Mouse (Mus musculus) erythroblast, adult 5-6 weeks (primary cell): Measurements from ENCODE around the gene H2afv. TPM values are rescaled to one million over a fixed set of nuclear protein-coding genes. Genes with fewer than 3 reads are reported as not detected.

Experiments used
- ATAC-seq: replicated peaks from 2 replicates; pipeline ENCODE4 v1.8.0; 2016; ENCODE audit warnings: moderate number of reproducible peaks, mild to moderate bottlenecking, moderate TSS enrichment, inconsistent platforms; ENCODE audit not compliant: poor library complexity, low FRiP score, severe bottlenecking
- total RNA-seq, 2 experiments: library from RNA; stranded (forward) in 1 of 2; stranded (reverse) in 1 of 2; fragments of 150-400 nt in 1 of 2; fragments of 200-764, 138-1000 nt in 1 of 2; gene quantifications; 2 replicates each; pipeline versions ENCODE4 v1.2.3 to v1.2.4; 2015 to 2017; ENCODE audit warnings: low replicate concordance in 2 of 2

The H2afv gene
- total RNA-seq, 2 experiments from 2014 or later, result 32.3 to 54.0 TPM

DNA sequence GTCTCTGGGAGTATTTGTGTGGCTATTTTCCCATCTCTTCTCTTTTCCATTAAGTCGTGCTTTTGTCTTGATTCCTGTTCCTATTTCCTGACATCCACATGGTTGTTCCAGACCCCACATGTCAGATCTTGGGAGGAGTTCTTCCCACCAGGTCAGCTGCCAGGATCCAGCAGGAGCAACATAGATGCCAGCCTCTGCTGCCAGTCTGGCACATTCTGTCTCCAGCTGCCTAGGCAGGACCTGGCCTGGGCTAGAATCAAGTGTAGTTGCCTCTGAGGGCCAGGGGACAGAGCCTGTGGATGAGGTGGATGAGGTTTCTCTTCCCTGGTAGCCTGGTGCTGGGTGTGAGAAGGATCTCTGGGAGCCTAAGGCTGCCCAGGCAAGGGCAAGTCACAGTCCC lies 50.4 kb downstream of the H2afv start:
- ATAC-seq, result no peak

DNA sequence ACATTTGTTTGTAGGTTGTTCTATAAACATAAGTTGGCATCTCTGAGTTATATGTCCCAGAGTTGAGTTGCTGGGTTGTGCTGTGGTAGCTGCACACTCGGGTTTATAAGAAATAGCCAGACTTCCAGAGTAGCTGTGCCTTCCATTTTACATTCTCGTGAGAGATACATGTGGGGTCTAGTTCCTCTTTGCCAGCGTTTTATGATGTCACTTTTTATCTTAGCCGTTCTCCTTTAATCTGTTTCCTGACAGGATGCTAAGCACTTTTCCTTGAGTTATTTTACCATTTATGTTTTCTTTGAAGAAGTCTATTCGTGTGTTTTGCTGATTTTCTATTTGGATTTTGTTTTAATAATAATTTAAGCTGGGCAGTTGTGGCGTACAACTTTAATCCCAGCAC lies 51.4 kb downstream of the H2afv start:
- no peak for ATAC-seq

DNA sequence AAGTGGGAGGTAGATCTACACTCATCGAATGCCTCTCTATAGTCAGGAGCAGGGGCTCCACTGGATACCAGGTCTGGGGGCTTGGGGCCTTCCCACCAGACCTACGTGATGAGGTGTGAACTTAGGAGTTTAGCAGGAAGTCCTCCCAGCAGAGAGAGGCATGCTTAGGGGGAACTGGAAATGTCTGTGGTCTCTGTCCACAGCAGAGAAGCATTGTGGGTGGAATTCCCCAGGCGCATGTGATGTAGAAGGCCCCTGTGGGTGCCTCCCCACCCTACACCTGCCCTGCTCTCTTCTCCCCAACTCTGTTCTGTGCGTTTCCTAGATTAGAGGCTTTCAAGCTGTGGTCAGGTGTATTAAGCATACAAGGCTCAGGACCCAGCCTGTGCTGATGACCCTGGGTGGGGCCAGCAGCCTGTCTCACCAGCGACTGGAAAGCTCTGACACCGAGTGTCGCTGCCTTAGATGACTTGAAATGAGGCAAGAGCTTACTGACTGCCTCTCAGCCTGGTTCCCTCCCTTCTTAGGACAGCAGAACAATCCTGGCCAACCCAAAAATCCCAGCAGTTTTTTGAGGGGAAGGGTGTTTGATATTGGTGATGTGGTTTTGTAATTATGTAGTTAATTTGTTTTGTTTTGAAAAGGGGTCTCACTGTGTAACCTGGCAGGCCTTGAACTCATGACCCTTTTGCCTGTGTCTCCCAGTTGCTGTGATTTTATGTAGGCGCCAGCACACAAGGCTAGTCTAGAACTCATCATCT lies 52.5 kb downstream of the H2afv start:
- no peak for ATAC-seq

GRCm38 (mm10) chr11:6390376-6391053 lies 53.7 kb downstream of the H2afv start:
- ATAC-seq, result no peak

- ATAC-seq, result 0 out of 2 replicates have a peak, but pooled peaks have one; percentile 28
These were observed 54.7 kb downstream of the H2afv start for GRCm38 (mm10) chr11:6389483-6389921.

DNA sequence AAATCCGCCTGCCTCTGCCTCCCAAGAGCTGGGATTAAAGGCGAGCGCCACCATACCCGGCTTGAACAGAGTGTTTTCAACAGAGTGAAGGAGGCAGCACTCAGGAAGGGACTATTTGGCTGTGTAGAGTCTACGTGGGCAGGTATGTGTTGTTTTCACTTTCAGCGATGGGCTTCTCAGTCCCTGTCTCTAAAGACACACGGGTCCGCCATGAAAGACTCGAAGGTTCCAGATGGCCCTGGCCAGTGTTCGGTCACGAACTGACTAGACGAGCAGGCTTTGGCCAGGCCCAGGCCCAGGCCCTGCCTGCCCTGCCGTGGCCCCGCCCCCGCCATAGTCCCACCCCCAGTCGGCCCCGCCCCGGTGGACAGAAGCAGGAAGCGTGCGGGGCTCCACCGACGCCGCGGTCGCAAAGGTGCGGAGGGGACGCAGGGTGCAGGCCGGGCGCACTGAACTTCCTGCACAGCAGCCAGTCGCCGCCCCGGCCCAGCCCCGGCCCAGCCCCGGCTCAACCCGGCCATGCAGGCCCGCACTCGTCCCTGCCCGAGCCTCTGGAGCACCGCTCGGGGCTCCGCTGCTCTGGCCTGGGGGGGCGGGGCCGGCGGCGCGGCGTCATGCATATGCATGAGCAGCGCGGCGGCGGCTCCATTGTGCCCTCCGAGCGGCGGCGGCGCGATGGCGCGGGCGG lies 55.4 kb downstream of the H2afv start, which contains the start of gene Zmiz2:
TSS of gene Zmiz2 (plus strand) at position 349 of the 688 bp plus-strand sequence.
- peak; percentile 93 for ATAC-seq

DNA sequence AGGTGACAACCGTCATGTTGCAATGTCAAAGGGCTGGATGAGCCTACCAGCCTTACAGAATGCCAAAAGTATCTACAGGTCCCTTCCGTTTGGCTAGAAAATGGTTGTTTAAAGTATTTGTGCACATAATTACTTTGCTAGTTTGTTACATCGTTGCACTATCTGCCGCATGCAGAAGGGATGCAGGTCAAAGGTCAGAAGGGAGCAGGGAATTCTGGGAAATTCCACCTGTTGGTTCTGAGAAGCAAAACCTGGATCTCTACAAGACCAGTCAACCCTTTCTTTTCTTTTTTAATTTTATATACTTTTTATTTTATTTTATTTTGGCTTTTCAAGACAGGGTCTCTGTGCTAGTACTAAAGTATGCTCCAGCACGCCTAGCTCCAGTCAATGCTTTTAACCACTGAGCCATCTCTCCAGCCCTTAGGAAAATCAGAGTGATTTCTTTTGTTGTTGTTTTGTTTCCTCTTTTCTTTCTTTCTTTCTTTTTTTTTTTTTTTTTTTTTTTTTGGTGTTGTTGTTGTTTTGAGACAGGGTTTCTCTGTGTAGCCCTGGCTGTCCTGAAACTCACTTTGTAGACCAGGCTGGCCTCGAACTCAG lies 56.0 kb downstream of the H2afv start:
- no peak for ATAC-seq

DNA sequence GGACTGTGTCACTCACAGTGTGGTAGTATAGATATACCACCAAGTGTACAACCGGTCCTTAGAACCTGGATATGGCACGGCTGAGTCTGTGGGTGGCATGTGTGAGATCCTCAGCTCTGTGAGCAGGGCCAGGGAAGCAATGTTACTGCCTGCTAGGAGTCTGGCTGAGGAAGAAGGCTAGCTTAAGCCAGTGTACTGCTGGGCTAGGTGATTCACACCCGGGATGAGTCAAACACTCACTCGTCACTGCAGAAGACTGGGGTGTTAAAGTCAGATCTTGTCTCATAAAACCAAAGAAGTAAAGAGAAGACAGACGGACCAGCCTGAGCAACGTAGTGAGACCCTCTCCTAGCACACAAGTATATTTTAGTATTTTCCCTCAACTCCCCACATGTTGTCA lies 63.3 kb downstream of the H2afv start:
- no peak for ATAC-seq

Other genes with a start within 250 kb of the H2afv start
- not detected in 2 replicates for gene A730071L15Rik, start 244.4 kb downstream of the H2afv start, total RNA-seq (2015; ENCODE audit: low replicate concordance)
- gene A730071L15Rik, start 244.4 kb downstream of the H2afv start, total RNA-seq (2017; ENCODE audit: low replicate concordance), result not detected in 2 replicates
- 3.8 and 11.7 TPM in 2 replicates for gene Nudcd3, start 244.0 kb downstream of the H2afv start, total RNA-seq (2015; ENCODE audit: low replicate concordance)
- gene Nudcd3, start 244.0 kb downstream of the H2afv start, total RNA-seq (2017; ENCODE audit: low replicate concordance), result 7.8 and 8.1 TPM in 2 replicates
- gene Npc1l1, start 214.3 kb downstream of the H2afv start, total RNA-seq (2015; ENCODE audit: low replicate concordance), result not detected in 2 replicates
- gene Npc1l1, start 214.3 kb downstream of the H2afv start, total RNA-seq (2017; ENCODE audit: low replicate concordance), result not detected in 2 replicates
- 4.0 and 16.9 TPM in 2 replicates for gene Ddx56, start 176.7 kb downstream of the H2afv start, total RNA-seq (2015; ENCODE audit: low replicate concordance)
- 3.3 and 9.0 TPM in 2 replicates for gene Ddx56, start 176.7 kb downstream of the H2afv start, total RNA-seq (2017; ENCODE audit: low replicate concordance)
- 10.0 and 11.7 TPM in 2 replicates for gene Tmed4, start 169.6 kb downstream of the H2afv start, total RNA-seq (2015; ENCODE audit: low replicate concordance)
- gene Tmed4, start 169.6 kb downstream of the H2afv start, total RNA-seq (2017; ENCODE audit: low replicate concordance), result 7.4 and 13.2 TPM in 2 replicates
- gene Ogdh, start 152.8 kb downstream of the H2afv start, total RNA-seq (2015; ENCODE audit: low replicate concordance), result 78.6 and 82.6 TPM in 2 replicates
- 88.5 and 94.4 TPM in 2 replicates for gene Ogdh, start 152.8 kb downstream of the H2afv start, total RNA-seq (2017; ENCODE audit: low replicate concordance)
- gene Zmiz2, start 55.4 kb downstream of the H2afv start, total RNA-seq (2015; ENCODE audit: low replicate concordance), result 9.8 and 12.9 TPM in 2 replicates
- gene Zmiz2, start 55.4 kb downstream of the H2afv start, total RNA-seq (2017; ENCODE audit: low replicate concordance), result 1.5 and 3.1 TPM in 2 replicates
- 1,176 and 1,185 TPM in 2 replicates for gene Ppia, start 29.0 kb downstream of the H2afv start, total RNA-seq (2015; ENCODE audit: low replicate concordance)
- 351 and 513 TPM in 2 replicates for gene Ppia, start 29.0 kb downstream of the H2afv start, total RNA-seq (2017; ENCODE audit: low replicate concordance)
- 16.1 and 21.9 TPM in 2 replicates for gene Purb, start 31.5 kb upstream of the H2afv start, total RNA-seq (2015; ENCODE audit: low replicate concordance)
- 13.0 and 19.0 TPM in 2 replicates for gene Purb, start 31.5 kb upstream of the H2afv start, total RNA-seq (2017; ENCODE audit: low replicate concordance)
- gene Myo1g, start 76.5 kb upstream of the H2afv start, total RNA-seq (2015; ENCODE audit: low replicate concordance), result 19.2 and 20.8 TPM in 2 replicates
- 18.7 and 20.8 TPM in 2 replicates for gene Myo1g, start 76.5 kb upstream of the H2afv start, total RNA-seq (2017; ENCODE audit: low replicate concordance)
- 9.8 and 11.0 TPM in 2 replicates for gene Ccm2, start 102.4 kb upstream of the H2afv start, total RNA-seq (2015; ENCODE audit: low replicate concordance)
- 10.3 and 15.7 TPM in 2 replicates for gene Ccm2, start 102.4 kb upstream of the H2afv start, total RNA-seq (2017; ENCODE audit: low replicate concordance)
- gene Nacad, start 161.6 kb upstream of the H2afv start, total RNA-seq (2015; ENCODE audit: low replicate concordance), result 0.19 and 2.3 TPM in 2 replicates
- not detected in 2 replicates for gene Nacad, start 161.6 kb upstream of the H2afv start, total RNA-seq (2017; ENCODE audit: low replicate concordance)
- 8.8 and 10.4 TPM in 2 replicates for gene Tbrg4, start 181.6 kb upstream of the H2afv start, total RNA-seq (2015; ENCODE audit: low replicate concordance)
- 10.3 and 18.3 TPM in 2 replicates for gene Tbrg4, start 181.6 kb upstream of the H2afv start, total RNA-seq (2017; ENCODE audit: low replicate concordance)
- gene Wap, start 194.2 kb upstream of the H2afv start, total RNA-seq (2015; ENCODE audit: low replicate concordance), result not detected in 2 replicates
- not detected in 2 replicates for gene Wap, start 194.2 kb upstream of the H2afv start, total RNA-seq (2017; ENCODE audit: low replicate concordance)
- not detected in 2 replicates for gene Ramp3, start 214.1 kb upstream of the H2afv start, total RNA-seq (2015; ENCODE audit: low replicate concordance)
- gene Ramp3, start 214.1 kb upstream of the H2afv start, total RNA-seq (2017; ENCODE audit: low replicate concordance), result not detected in 2 replicates